Mouse (Mus musculus): ENCODE results near the gene Arhgap23.

Gene Arhgap23

DNA sequence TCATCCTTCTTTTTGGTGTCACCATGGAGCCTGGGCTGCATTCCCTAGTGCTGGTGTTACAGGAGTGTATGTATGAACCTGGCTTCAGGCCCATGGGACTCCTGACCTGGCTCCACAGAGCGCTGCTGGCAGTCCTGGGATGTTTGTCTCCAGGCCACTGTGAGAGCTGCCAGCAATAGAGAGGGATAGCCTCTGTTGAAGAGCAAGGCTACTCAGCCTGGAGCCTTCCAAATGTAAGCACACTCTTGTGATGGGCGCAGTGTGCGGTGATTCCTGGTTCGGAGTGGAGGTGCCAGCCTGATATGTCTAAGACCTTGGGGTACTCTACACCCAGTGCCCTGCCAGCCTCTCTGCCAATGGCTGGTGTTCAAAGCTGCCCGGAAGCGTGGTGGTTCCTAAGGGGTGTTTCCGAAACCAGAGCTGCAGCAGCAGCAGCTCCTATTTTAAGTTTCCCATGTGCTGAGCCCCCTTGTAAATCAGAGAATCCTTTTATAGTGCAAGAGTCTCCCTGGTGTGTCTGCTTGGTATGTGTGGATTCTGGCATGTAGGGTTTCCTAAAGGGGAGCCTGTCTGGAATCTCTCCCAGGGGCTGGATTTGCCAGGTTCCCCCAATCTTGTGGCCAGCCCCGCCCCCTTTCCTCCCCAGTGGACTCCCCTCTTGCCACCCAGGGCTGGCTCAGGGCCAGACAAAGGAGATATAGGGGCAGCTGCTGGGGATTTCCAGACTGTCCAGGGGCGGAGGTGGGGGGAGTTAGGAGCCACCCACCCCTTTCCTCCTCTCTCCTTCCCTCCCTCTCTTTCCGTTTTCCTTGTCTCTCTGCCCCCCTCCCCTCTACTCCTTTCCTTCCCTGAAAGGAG, 9.0 kb upstream of the Arhgap23 start:
- no peak for DNase-seq (ENCODE audit: low spot score)

DNA sequence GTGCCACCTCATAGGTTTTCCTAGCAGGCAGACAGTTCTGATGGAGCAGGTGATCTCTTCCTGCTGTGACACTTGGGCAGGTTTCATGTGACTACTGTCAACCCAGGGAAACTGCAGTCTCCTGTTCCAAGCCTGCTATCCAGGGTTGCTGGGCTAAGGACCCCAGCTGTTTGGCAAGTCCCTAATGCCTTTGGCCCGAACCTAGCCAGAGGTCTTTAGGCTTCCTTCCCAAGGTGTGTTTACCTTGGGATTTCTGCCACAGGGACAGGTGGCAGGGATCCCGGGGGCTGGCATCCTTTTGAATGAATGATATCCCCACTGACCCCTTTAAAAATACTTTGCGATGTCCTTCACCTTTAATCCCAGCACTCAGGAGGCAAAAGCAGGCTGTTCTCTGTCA, 7.9 kb upstream of the Arhgap23 start:
- no peak for DNase-seq (ENCODE audit: low spot score)

DNA sequence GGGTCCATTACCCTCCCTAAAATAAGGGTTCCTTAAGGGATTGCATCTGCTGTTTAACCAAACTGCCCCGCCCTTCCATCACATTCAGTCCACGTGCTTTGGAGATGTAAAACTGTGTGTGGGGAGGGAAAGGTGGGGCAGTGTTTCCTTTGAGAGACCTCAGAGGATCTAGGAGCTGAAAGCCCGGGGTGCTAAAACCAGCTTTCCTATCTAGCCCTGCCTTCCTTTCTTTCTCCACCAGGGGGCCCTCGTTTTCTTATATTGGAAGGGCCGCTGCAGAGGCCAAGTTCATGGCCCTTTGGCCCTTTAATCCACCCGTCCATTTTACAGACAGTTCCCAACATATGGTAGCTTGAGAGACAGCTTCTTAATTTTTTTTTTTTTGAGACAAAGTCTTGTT, 7.2 kb upstream of the Arhgap23 start:
- peak; percentile 94 for DNase-seq (ENCODE audit: low spot score)

DNA sequence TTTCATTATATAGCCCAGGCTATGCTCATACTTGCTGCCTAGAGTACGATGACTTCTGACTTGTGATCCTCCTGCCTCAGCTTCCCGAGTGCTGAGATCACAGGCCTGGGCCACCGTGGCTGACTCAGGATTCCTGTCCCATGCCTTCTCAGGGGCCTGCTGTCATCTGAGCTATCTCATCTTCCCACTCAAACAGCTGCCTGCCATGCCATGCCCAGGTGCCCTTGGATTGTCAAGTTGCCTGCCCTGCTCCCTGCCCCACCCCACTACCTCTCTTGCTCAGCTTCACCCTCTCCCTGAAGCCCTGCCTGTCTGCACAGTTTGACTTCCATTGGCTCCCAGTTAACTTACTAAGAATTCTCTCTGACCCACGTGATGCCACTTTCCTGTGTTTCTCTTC, 4.4 kb upstream of the Arhgap23 start:
- DNase-seq (ENCODE audit: low spot score) = no peak

DNA sequence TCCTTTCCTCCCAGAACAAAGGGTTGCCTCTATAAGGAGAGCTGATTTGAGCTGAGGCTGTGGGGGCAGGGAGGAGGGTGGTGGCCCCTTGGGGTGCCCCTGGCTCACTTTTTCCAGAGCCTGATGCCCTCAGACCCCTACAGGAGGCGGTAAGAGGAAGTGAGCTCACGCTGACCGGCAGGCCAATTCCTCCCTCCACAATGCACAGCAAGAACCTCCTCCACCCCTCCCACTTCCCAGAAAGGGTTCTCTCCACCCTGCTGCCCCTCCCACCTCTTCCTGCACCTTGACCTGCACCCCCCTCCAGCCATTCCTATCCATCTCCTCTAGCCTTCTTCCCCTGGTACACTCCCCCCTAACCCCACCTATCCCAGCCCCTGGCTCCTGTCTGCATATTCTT, 3.2 kb upstream of the Arhgap23 start:
- DNase-seq (ENCODE audit: low spot score) = no peak

DNA sequence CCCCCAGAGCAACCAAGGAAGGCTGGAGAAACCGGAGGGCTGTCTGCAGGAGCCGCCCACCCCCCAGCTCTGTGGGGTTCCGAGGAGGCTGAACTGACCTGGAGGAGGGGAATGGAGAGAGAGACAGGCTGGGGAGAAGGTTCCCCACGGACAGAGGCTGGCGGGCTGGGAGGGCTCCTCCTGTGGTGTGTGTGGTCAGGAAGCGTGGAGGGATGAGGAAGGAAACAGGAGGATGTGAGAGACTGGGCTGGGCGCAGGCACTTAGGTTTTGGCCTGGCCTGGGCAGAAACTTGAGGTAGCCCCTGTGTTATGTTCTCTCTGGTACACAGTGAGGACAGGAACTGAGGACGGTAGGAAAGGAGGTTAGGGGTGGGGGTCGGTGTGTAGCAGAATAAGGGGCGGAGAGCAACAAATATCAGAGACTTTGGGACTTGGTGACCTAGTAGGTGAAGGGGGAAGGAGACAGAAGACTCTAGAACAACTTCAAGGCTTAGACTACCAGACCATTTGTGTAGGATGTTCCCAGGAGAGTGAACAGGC, 2.5 kb upstream of the Arhgap23 start:
- DNase-seq (ENCODE audit: low spot score) = no peak

DNA sequence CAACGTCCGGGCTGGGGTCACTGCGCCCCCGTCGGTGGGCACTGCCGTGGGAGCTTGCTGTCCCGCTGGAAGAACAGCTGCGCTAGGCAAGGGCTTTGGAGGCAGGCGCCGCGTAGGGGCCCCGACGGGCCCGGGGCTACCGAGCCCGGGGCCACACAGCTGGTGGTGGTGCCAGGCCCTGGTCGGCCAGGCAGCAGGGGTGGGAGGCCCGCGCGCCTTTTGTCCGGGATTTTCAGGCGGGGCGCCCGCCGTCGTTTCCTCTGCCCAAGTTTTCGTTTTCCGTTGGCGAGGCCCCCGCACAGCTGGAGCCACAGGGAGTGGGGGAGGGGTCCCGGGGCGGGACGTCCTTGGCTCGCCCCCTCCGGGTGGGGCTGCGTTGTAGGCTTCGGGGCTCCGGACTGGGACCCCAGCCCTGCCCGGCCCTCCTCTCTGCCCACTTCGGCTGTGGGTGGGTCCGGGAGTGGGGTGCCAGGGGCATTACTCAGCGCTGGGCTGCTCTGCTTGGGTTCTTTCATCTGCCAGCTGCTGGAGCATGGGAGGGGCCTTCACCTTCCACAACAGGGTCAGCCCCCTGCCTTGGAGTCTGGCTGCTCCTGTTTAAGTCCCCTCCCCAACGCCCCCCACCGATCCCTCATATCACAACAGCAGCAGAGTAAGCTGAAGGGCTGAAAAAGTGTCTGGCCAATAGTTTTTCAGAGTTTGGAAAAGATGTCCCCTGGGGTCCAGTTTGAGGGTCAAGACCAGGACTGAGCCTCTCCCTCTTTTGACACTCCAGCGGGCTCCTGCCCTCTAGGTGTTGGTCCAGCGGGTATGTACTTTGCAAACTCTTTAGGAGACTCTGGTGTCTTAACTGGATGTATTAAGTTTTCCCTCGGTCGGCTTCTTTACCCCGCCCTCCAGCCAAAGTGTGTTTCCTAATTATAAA, 641 bp downstream of the Arhgap23 start:
- DNase-seq (ENCODE audit: low spot score) = peak; percentile 62

DNA sequence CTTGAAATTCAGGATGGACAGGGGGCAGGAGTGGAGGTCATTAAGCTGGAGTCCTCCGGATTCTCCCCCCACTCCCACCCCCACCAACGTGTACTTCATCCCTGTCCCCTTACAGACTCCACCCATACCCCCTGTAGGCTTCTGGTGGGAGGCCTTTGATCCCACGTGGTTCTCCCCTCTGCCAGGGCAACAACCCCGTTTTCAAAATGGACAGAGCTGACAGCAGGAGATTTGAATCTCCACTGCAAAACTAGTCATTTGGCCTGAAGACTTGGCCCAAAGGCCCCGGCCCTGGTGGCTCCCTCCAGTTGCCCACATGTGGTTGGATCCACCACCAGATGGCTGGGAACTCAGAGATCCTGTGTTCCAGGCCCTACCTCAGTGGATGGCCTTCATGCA, 1.3 kb downstream of the Arhgap23 start:
- no peak for DNase-seq (ENCODE audit: low spot score)

DNA sequence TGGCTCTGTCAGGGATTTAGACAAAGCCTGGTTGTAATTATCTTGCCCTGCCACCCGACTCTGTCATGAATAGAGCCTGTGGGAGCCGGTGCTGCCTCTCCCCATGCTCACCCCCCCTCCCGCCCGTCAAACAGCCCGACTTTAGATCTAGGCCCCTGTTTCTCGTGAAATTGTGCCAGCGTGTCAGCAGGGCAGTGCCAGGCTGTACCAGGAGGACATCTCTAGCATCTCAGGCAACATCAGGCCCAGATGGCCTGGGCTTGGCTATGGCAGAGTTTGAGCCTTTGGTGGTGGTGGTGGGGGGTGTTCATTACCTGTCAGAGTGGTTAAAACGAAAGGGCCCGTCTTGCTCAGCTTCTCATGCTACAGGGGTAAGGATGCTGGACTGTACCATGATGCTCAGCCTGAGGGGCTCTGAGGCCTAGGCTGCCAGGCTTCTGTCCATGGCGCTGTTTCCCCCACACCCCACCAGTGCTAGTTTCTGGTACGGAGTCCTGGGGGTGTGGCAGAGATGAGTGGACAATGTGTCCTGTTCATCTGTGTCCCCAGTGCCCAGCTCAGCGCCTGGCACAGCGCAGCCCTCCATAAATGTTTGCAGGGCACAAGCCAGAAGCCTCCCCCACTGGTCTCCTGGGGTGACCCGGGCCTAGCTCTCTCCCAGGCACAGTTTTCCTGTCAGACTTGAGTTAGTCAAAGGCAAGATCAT, 3.7 kb downstream of the Arhgap23 start:
- no peak for DNase-seq (ENCODE audit: low spot score)

DNA sequence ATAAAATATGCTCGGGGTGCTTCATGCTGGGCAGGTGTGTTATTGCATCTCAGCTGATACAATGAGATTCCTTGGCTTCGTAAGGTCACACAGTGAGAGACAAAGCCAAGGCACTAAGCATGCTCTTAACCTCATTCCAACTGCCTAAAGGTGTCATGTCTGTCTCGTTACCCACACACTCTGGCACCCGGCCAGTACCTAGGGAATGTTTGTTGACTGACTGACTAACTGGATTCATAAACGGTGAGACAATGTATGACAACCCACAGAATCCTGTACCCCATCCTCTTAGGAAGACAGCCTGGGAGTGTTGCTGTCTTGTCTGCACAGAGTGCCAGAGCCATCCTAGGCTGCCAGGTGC, 4.2 kb downstream of the Arhgap23 start:
- DNase-seq (ENCODE audit: low spot score) = no peak

DNA sequence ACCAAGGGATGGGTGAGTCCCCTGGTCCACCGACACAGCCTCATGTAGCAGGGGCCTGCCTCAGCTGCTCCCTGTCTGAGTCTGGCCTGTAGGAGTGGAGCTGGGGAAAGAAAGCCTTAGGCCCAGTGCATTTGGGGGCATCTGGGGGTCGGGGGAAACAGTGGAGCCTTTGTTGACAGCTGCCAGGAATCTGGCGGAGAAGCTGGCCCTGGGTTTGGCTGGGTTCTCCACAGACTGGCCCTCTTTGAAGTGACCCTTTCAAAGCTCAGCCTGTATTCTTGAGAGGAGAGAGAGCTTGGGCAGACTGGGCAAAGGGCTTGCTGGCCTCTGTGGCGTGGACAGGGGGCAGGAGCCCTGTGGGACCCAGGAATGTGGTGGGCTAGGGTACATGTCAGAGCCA, 7.2 kb downstream of the Arhgap23 start:
- DNase-seq (ENCODE audit: low spot score) = no peak

DNA sequence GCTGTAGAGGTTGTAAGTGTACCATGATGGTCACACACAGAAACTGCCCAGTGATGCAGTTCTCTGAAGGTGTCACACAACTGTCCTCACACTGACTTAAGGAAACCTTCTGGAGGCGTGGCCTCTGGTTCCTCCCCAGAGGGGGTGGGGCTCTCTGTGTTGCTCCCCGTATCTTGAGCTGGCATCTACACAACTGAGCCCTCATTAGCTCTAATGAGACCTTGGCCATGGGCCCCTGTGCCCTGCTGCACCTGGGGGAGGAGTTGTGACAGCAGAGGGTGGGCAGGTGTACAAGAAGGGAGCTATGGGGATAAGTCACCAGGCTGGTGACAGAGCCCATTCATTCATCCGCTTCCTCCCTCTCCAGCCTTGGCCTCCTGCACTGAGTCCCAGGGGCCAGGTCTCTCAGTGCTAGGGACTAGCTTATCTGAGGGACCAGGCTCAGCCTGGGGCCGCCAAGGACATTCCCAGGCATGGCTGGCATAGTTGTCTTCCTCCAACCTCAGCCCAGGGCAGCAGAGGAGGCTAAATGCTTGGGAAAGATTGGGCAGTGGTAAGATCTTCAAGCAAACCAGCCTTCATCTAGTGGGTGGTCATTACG, 8.9 kb downstream of the Arhgap23 start:
- no peak for DNase-seq (ENCODE audit: low spot score)

DNA sequence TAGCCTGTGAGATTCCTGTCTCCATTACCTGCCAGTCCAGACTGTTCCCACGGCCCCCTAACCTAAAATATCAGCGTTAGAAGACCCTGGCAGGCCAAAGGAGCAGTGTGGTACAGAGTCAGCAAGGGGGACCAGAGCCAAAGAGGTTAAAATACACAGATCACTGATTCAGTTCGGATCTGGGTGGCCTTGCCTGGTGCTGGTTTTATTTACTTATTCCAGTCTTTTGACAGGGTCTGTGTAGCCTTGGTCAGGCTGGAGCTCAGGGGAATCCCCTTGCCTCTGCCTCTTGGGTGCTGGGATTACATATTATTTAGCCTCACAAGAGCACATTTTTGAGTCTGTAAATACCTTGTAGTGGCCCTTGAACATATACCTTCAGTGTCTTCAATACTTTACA, 9.5 kb downstream of the Arhgap23 start:
- DNase-seq (ENCODE audit: low spot score) = no peak

DNA sequence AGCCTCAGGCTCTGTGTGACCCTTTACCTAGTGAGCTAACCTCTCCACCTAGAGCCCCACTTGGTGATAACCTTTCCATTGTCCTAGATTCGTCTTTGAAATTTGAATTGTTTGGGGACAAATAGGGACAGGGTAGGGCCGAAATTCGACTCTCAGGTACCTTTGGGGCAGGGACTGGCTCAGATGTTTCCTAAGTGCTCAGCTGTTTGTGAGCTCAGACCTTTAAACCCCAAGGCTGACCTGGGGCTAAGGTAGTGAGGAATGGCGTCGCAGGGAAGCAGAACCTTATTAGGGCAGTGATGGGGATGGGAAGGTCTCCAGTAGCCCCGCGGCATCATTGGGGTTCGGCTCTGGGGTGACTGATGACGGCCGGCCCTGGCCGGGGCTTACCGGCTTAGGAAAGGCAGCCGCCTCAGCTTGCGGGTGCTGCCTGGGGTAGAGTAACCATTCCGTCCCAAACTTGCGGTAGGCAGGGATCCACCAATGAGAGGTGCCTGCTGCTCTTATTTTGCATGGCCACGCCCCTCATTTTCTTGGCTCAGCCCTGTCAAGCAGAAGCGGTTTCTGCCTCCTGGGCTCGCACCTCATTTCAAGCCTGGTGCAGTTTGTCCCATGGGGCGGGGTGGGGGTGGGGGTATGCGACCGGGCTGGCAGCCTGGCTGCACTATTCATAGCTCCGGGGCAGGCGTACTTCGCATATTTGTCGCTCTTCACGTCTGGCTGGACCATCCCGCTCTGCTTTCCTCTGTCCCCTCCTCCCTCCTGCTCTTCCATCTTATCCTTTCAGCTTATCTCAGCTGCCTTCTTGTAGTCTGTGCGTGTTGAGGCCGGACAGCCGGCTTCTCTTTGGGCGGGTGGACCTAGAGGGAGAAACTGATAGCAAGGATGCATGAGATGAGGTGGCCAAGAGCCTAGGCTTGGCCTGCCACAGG, 12.7 kb downstream of the Arhgap23 start:
- peak; percentile 91 for DNase-seq (ENCODE audit: low spot score)

DNA sequence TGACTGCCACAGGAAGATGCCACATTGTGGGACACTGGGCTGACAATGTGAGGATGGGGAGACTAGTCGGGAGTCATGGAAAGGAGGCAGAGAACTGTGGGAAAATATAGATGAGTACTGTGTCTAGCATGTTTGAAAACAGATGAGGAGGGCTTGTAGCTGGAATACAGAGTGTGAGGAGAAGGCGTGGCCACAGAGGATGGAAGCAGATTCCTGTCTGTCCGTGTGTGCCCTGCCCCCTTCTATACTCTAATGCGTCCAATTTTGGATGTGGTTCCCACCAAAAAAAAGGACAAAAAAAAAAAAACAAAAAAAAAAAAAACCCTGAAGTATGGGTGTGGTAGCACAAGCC, 13.4 kb downstream of the Arhgap23 start:
- DNase-seq (ENCODE audit: low spot score) = no peak

DNA sequence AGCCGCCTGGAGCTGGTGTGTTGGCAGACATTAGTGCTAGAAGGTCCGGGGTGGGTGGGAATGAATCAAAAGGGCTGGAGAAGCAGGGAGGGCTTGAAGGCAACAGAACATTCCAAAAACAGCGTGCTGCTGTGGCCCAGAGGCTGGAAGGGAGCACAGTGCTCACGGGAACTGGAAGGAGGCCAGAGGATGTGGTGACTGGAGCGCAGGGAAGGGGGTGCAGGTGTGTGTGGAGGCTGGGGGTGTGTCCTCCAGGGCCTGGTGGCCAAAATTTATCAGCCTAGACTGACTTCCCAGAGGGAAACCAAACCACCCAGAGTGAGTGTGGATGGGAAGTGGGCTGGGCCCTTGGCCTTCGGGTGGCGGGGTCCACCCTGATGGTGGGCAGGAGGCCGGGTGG, 14.3 kb downstream of the Arhgap23 start:
- no peak for DNase-seq (ENCODE audit: low spot score)

DNA sequence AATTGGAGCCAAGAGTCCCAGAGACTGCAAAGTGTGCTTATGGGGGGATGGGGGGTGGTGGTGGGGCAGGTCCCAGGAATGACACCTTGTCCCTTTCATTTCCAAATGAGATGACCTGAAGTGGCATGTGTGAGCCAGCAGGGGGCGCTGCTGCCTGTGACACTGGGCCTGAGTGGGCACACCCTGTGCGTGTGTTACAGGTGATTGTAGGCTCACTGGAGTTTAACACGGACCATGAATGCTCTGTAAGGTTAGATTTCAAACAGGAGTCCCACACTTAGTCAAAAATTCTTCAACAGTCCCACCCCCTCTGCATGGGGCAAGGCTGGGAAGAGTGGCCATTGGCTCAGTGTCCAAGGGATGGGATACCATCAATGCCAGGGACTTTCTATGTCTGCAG, 16.7 kb downstream of the Arhgap23 start:
- peak; percentile 67 for DNase-seq (ENCODE audit: low spot score)

DNA sequence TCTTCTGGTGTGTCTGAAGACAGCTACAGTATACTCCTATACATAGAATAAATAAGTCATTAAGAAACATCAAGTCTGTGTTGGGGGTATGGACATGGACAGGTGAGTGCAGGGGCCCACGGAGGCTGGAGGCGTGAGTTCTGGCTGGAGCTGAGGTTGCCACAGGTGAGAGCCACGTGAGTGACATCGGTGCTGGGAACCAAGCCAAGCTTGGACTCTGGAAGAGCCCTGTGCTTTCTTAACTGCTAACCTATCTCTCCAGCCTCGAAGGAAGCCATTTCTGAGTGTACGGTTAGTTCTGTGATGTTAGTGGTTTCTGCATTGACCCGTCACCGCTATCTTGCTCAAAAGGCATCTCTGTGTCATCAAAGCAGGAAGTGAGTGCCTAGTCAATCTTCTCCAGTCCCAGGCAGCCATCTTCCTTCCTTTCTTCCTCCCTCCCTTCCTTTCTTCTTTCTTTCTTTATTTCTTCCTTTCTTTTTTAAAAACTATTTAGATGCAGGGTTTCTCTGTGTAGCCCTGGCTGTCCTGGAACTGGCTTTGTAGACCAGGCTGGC, 17.7 kb downstream of the Arhgap23 start:
- no peak for DNase-seq (ENCODE audit: low spot score)

DNA sequence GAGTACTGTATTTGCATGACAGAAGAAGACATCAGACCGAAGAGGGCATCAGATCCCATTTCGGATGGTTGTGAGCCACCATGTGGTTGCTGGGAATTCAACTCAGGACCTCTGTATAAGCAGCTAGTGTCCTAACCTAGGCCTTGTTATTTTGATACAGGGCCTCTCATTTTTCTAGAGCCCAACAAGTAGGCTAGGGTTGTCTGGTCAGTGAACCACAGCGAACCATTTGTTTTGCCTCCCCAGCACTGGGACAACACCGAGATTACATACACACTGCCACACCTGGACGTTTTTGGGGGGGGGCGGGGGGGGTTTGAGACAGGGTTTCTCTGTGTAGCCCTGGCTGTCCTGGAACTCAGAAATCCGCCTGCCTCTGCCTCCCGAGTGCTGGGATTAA, 18.8 kb downstream of the Arhgap23 start:
- DNase-seq (ENCODE audit: low spot score) = no peak

DNA sequence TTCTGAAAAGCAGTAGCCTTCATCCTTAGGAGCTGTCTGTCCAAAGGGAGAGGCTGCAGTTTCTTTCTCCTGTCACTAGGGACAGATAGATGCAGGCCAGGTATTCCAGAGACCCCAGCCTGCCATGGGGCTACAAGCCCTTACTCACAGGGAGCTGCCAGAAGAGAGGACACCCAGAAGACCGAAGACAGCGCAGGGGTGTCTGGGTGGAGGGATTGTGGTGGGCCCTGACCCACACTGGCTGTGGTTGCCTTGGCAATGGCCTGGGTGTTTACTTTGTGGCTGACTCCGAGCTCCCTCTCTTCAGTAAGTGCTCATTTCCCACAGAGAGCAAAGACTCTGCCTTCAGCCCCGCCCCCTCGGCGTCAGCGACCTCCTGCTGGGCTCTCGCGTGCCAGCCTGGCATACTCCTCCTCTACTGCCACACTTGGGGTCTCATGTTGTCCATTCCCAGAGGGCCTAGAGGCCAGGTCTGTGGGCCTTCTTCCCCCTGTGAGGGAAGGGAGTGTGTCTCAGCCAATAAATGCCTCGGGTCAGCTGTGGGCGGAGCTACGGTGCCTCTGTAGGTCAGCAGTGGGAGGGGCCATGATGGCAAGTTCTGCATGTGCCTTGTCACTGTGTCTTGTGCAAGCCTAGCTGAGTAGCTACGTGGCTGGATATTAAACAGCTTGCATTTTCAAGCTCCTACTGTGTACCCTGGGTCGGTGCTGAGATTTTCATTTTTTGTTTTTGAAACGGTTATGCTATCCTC, 19.5 kb downstream of the Arhgap23 start:
- DNase-seq (ENCODE audit: low spot score) = peak; percentile 93

Measured in embryo, embryonic 10.5 days (tissue).